Mouse (Mus musculus) duodenum, adult 2 months (tissue): ENCODE measurements around the gene Ly6g5c. TPM values are rescaled to one million over a fixed set of nuclear protein-coding genes. Genes with fewer than 3 reads are reported as not detected.

Source experiments
- polyA plus RNA-seq: library from polyadenylated mRNA; depleted of rRNA; stranded (reverse); fragments of >200 nt; gene quantifications from 2 replicates; pipeline ENCODE4 v1.2.3, GENCODE M21; 2012; ENCODE audit warnings: low replicate concordance; rRNA removed

Gene Ly6g5c
- polyA plus RNA-seq, 1 experiment = not detected

Other genes starting within 250 kb of the Ly6g5c start
- gene Cfb, start 245.8 kb upstream of the Ly6g5c start, polyA plus RNA-seq = 16.5 and 49.9 TPM in 2 replicates
- 6.2 and 6.7 TPM in 2 replicates for gene Zbtb12, start 228.8 kb upstream of the Ly6g5c start, polyA plus RNA-seq
- not detected in 2 replicates for gene Gm20547, start 226.2 kb upstream of the Ly6g5c start, polyA plus RNA-seq
- gene C2, start 210.0 kb upstream of the Ly6g5c start, polyA plus RNA-seq = 5.1 and 6.8 TPM in 2 replicates
- 206 and 215 TPM in 2 replicates for gene Ehmt2, start 209.8 kb upstream of the Ly6g5c start, polyA plus RNA-seq
- gene Slc44a4, start 193.8 kb upstream of the Ly6g5c start, polyA plus RNA-seq = 74.7 and 81.1 TPM in 2 replicates
- gene Neu1, start 177.0 kb upstream of the Ly6g5c start, polyA plus RNA-seq = 40.9 and 52.9 TPM in 2 replicates
- 5.4 and 9.5 TPM in 2 replicates for gene Hspa1b, start 149.0 kb upstream of the Ly6g5c start, polyA plus RNA-seq
- not detected in 2 replicates for gene Gm20481, start 138.4 kb upstream of the Ly6g5c start, polyA plus RNA-seq
- gene Hspa1a, start 136.1 kb upstream of the Ly6g5c start, polyA plus RNA-seq = 4.9 and 6.7 TPM in 2 replicates
- 0.15 and 0.22 TPM in 2 replicates for gene Hspa1l, start 135.6 kb upstream of the Ly6g5c start, polyA plus RNA-seq
- gene Lsm2, start 126.4 kb upstream of the Ly6g5c start, polyA plus RNA-seq = 88.2 and 110 TPM in 2 replicates
- 142 and 150 TPM in 2 replicates for gene Vars, start 107.3 kb upstream of the Ly6g5c start, polyA plus RNA-seq
- 1.6 and 2.0 TPM in 2 replicates for gene Vwa7, start 91.7 kb upstream of the Ly6g5c start, polyA plus RNA-seq
- gene Sapcd1, start 80.3 kb upstream of the Ly6g5c start, polyA plus RNA-seq = 0.41 and 0.69 TPM in 2 replicates
- gene Msh5, start 61.5 kb upstream of the Ly6g5c start, polyA plus RNA-seq = 2.0 and 5.6 TPM in 2 replicates
- gene Clic1, start 58.3 kb upstream of the Ly6g5c start, polyA plus RNA-seq = 133 and 202 TPM in 2 replicates
- 13.4 and 17.5 TPM in 2 replicates for gene Ddah2, start 49.2 kb upstream of the Ly6g5c start, polyA plus RNA-seq
- 0.85 and 7.5 TPM in 2 replicates for gene Ly6g6c, start 42.9 kb upstream of the Ly6g5c start, polyA plus RNA-seq
- 0.18 and 0.55 TPM in 2 replicates for gene Mpig6b, start 42.1 kb upstream of the Ly6g5c start, polyA plus RNA-seq
- 0.15 and 29.8 TPM in 2 replicates for gene Ly6g6e, start 31.4 kb upstream of the Ly6g5c start, polyA plus RNA-seq
- gene Ly6g6d, start 30.2 kb upstream of the Ly6g5c start, polyA plus RNA-seq = 5.8 and 13.6 TPM in 2 replicates
- 3.3 and 4.6 TPM in 2 replicates for gene Ly6g6f, start 22.7 kb upstream of the Ly6g5c start, polyA plus RNA-seq
- gene Abhd16a, start 19.0 kb upstream of the Ly6g5c start, polyA plus RNA-seq = 135 and 240 TPM in 2 replicates
- 1.7 TPM in 2 replicates for gene Ly6g5b, start 7.1 kb downstream of the Ly6g5c start, polyA plus RNA-seq
- 15.1 and 26.1 TPM in 2 replicates for gene Gpank1, start 13.2 kb downstream of the Ly6g5c start, polyA plus RNA-seq
- gene Csnk2b, start 13.8 kb downstream of the Ly6g5c start, polyA plus RNA-seq = 334 and 557 TPM in 2 replicates
- gene D17H6S53E, start 18.1 kb downstream of the Ly6g5c start, polyA plus RNA-seq = 21.5 and 30.6 TPM in 2 replicates
- 0.25 TPM in 2 replicates for gene Apom, start 23.8 kb downstream of the Ly6g5c start, polyA plus RNA-seq
- 179 and 180 TPM in 2 replicates for gene Bag6, start 26.9 kb downstream of the Ly6g5c start, polyA plus RNA-seq
- gene Prrc2a, start 56.6 kb downstream of the Ly6g5c start, polyA plus RNA-seq = 388 and 529 TPM in 2 replicates
- gene Aif1, start 67.8 kb downstream of the Ly6g5c start, polyA plus RNA-seq = 0.76 TPM in 1 of 2 replicates, not detected in the other
- gene Lst1, start 80.2 kb downstream of the Ly6g5c start, polyA plus RNA-seq = 6.5 and 24.6 TPM in 2 replicates
- gene Ltb, start 86.2 kb downstream of the Ly6g5c start, polyA plus RNA-seq = 6.3 and 41.5 TPM in 2 replicates
- gene Tnf, start 93.7 kb downstream of the Ly6g5c start, polyA plus RNA-seq = 1.5 and 1.8 TPM in 2 replicates
- 0.70 and 1.1 TPM in 2 replicates for gene Lta, start 97.1 kb downstream of the Ly6g5c start, polyA plus RNA-seq
- gene Gm16181, start 112.6 kb downstream of the Ly6g5c start, polyA plus RNA-seq = not detected in 2 replicates
- gene Atp6v1g2, start 125.4 kb downstream of the Ly6g5c start, polyA plus RNA-seq = 2.2 and 3.7 TPM in 2 replicates
- 27.0 and 39.7 TPM in 2 replicates for gene Nfkbil1, start 127.5 kb downstream of the Ly6g5c start, polyA plus RNA-seq
- gene Ddx39b, start 133.5 kb downstream of the Ly6g5c start, polyA plus RNA-seq = 147 and 156 TPM in 2 replicates
- 447 and 1,433 TPM in 2 replicates for gene H2-D1, start 154.5 kb downstream of the Ly6g5c start, polyA plus RNA-seq
- gene H2-Q1, start 212.1 kb downstream of the Ly6g5c start, polyA plus RNA-seq = 28.5 and 65.5 TPM in 2 replicates
- gene H2-Q2, start 234.0 kb downstream of the Ly6g5c start, polyA plus RNA-seq = 350 and 1,003 TPM in 2 replicates